Mouse (Mus musculus) colon, adult 2 months (tissue): Measurements from ENCODE around the gene Sfta2. TPM values are rescaled to one million over a fixed set of nuclear protein-coding genes. Genes with fewer than 3 reads are reported as not detected.

Experiments
- polyA plus RNA-seq: library from polyadenylated mRNA; depleted of rRNA; stranded (reverse); fragments of >200 nt; gene quantifications from 2 replicates; pipeline ENCODE4 v1.2.3, GENCODE M21; 2012; rRNA removed

The Sfta2 gene
- not detected in 2 replicates for polyA plus RNA-seq

GRCm38 (mm10) chr17:35601249-35601648 lies at the start of gene Sfta2:
Gene Sfta2 (plus strand): TSS chr17:35601549.

GRCm38 (mm10) chr17:35551881-35552414 lies 49.4 kb upstream of the Sfta2 start, which contains the start of gene Cdsn:
Gene Cdsn (plus strand): TSS chr17:35552128.

GRCm38 (mm10) chr17:35567150-35567549 lies 34.2 kb upstream of the Sfta2 start, which contains the start of gene 2300002M23Rik:
Gene 2300002M23Rik (plus strand): TSS chr17:35567450.

GRCm38 (mm10) chr17:35626537-35626936 lies 25.2 kb downstream of the Sfta2 start, which contains the start of gene Gm9573:
Gene Gm9573 (minus strand): TSS chr17:35626637.

GRCm38 (mm10) chr17:35643609-35644236 lies 42.4 kb downstream of the Sfta2 start, which contains the start of gene Mucl3:
Gene Mucl3 (minus strand): TSS chr17:35643695.

GRCm38 (mm10) chr17:35667334-35668065 lies 66.2 kb downstream of the Sfta2 start, which contains the start of gene Vars2:
Gene Vars2 (minus strand): TSS chr17:35667592.

GRCm38 (mm10) chr17:35673416-35674035 lies 72.2 kb downstream of the Sfta2 start, which contains the start of gene Gtf2h4:
Gene Gtf2h4 (minus strand): TSS chr17:35673739.

Other genes starting within 250 kb of the Sfta2 start
- gene H2-Q4, start 221.9 kb upstream of the Sfta2 start, polyA plus RNA-seq = 71.8 and 75.3 TPM in 2 replicates
- 18.5 and 18.8 TPM in 2 replicates for gene H2-Q6, start 176.7 kb upstream of the Sfta2 start, polyA plus RNA-seq
- 50.6 and 57.2 TPM in 2 replicates for gene H2-Q7, start 162.4 kb upstream of the Sfta2 start, polyA plus RNA-seq
- gene H2-Q10, start 131.5 kb upstream of the Sfta2 start, polyA plus RNA-seq = 8.0 and 8.1 TPM in 2 replicates
- gene Pou5f1, start 95.5 kb upstream of the Sfta2 start, polyA plus RNA-seq = not detected in 2 replicates
- 16.9 and 18.7 TPM in 2 replicates for gene Tcf19, start 84.7 kb upstream of the Sfta2 start, polyA plus RNA-seq
- gene Cchcr1, start 84.4 kb upstream of the Sfta2 start, polyA plus RNA-seq = 12.2 and 13.5 TPM in 2 replicates
- gene Psors1c2, start 68.3 kb upstream of the Sfta2 start, polyA plus RNA-seq = 0.14 and 0.29 TPM in 2 replicates
- 1.9 and 2.1 TPM in 2 replicates for gene Cdsn, start 49.4 kb upstream of the Sfta2 start, polyA plus RNA-seq
- not detected in 2 replicates for gene 2300002M23Rik, start 34.1 kb upstream of the Sfta2 start, polyA plus RNA-seq
- not detected in 2 replicates for gene Gm9573, start 25.1 kb downstream of the Sfta2 start, polyA plus RNA-seq
- gene Mucl3, start 42.1 kb downstream of the Sfta2 start, polyA plus RNA-seq = not detected in 2 replicates
- 43.1 and 46.7 TPM in 2 replicates for gene Vars2, start 66.0 kb downstream of the Sfta2 start, polyA plus RNA-seq
- 25.7 and 30.4 TPM in 2 replicates for gene Gtf2h4, start 72.2 kb downstream of the Sfta2 start, polyA plus RNA-seq
- gene Ddr1, start 103.1 kb downstream of the Sfta2 start, polyA plus RNA-seq = 106 and 136 TPM in 2 replicates
- 16.2 and 17.0 TPM in 2 replicates for gene Ier3, start 220.1 kb downstream of the Sfta2 start, polyA plus RNA-seq
- gene Flot1, start 221.7 kb downstream of the Sfta2 start, polyA plus RNA-seq = 62.1 and 68.9 TPM in 2 replicates
- 211 and 247 TPM in 2 replicates for gene Tubb5, start 236.8 kb downstream of the Sfta2 start, polyA plus RNA-seq
- gene Mdc1, start 240.0 kb downstream of the Sfta2 start, polyA plus RNA-seq = 4.2 and 5.1 TPM in 2 replicates